Mouse (Mus musculus) liver, embryonic 12.5 days (tissue): ENCODE measurements around the gene Zfp354b. TPM values are rescaled to one million over a fixed set of nuclear protein-coding genes. Genes with fewer than 3 reads are reported as not detected.

Source experiments
- ATAC-seq: fragments of 200-750 bp; cut with Nextera tagmentation; 2 replicates; pipeline ENCODE4 v1.8.0; 2017; ENCODE audit warnings: moderate number of reproducible peaks, mild to moderate bottlenecking, moderate library complexity
- H3K27ac ChIP-seq: fragments of 300-500 bp; sonication (generic); 2 replicates; pipeline ENCODE4 v1.5.1; 2016; ENCODE audit warnings: mild to moderate bottlenecking
- H3K27me3 ChIP-seq: fragments of 300-500 bp; sonication (generic); replicated peaks from 2 replicates; pipeline ENCODE4 v1.6.1; 2016; ENCODE audit warnings: mild to moderate bottlenecking, moderate library complexity
- H3K36me3 ChIP-seq: fragments of 300-500 bp; sonication (generic); 2 replicates; pipeline ENCODE4 v1.6.1; 2016; ENCODE audit warnings: mild to moderate bottlenecking, moderate library complexity
- H3K4me1 ChIP-seq: fragments of 300-500 bp; sonication (generic); 2 replicates; pipeline ENCODE4 v1.6.1; 2016
- H3K4me2 ChIP-seq: fragments of 300-500 bp; sonication (generic); 2 replicates; pipeline ENCODE4 v1.6.1; 2016; ENCODE audit warnings: mild to moderate bottlenecking, moderate library complexity
- H3K4me3 ChIP-seq: fragments of 300-500 bp; sonication (generic); 2 replicates; pipeline ENCODE4 v1.5.1; 2016; ENCODE audit warnings: mild to moderate bottlenecking, moderate library complexity
- H3K9ac ChIP-seq: fragments of 300-500 bp; sonication (generic); 2 replicates; pipeline ENCODE4 v1.6.1; 2016; ENCODE audit warnings: mild to moderate bottlenecking, moderate library complexity
- H3K9me3 ChIP-seq: fragments of 300-500 bp; sonication (generic); replicated peaks from 2 replicates; pipeline ENCODE4 v1.6.1; 2016; ENCODE audit warnings: mild to moderate bottlenecking, moderate library complexity
- WGBS: fragments of 180-500 bp; shearing (Covaris S2); methylation state at CpG from one replicate; pipeline ENCODE4 v1.1.7; 2016; ENCODE audit not compliant: insufficient replicate concordance; 5-methylcytosine and 5-hydroxymethylcytosine counted together
- polyA plus RNA-seq: library from polyadenylated mRNA; unstranded; fragments of >200 nt; fragmentation: Nextera tagmentation; extraction: Ambion mirVana; gene quantifications from 2 replicates; pipeline ENCODE4 v1.2.1, GENCODE M21; 2016

The Zfp354b gene
- polyA plus RNA-seq, 1 experiment from 2014 or later: 0.39 TPM

DNA sequence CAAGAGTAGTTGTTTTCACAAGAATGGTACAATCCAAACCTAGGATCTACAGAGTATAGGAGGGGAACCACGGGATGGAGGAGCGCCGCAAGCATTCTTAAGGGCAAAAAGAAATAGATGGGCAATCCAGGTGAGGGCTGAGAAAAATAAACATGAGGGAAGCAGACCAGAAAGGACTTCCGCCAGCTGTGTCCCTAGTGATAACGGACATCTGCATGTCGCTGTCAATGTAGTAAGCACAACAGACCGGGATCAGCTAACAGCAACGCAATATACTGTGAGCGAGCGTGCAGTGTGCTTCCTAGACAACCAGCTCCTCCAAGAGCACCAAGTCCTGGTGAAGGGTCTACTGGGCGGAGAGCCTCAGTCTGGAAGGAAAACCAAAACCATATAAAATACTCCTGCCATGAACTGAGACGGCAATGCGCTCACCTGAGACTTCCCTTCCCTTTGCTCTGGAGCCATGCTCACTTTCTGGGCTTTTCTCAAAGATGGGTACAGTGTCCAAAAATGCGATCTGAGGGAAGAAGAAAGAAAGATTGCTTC, 891 bp downstream of the Zfp354b start:
- Histone ChIP-seq H3K4me2 (peak overlapping the region; percentile 87), H3K36me3 (no peaks in the 10 kb centered on the region), H3K9me3 (no peaks in the 10 kb centered on the region), H3K4me1 (peaks cover 12% of the 10 kb centered on the region), H3K27ac (no peak overlapping the region), H3K4me3 (peak overlapping the region; percentile 60), H3K9ac (peak overlapping the region; percentile 64), H3K27me3 (peaks cover 30% of the 10 kb centered on the region)
- 13% methylated on average over 14 of the region's 14 CpGs for WGBS
- no peak for ATAC-seq

DNA sequence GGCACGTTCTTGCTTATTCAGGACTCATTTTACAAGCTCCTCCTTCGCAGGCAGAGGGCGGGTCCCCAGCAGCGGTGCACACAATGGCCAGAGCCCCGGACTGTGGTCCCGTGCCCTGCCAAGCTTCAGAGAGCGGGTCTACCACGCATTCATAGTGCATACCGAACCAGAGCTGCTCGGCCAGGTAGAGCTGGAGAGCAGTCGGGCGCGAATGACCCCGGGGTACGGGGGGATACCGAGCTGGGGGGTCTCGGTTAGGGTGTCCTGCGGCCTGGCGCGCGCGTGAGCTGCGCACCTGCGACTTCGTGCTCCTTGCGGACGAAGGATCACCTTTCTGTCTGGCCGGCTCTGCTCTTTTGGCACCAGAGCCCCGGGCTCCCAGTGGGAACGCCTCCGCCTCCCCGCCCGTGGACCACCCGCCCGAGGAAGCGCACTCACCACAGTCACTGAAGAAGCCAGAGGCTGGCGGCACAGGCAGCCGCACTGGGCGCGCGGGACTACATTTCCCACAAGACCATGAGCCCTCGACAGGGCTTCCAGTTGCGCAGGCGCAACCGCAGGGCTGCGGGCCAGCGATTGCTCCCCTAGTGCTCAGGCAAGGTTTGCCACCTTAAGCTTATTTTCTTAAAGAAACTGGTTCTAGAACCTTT, 15.6 kb downstream of the Zfp354b start, which contains the start of gene Zfp2:
Gene Zfp2 (minus strand): TSS at position 495 of the 650 bp plus-strand sequence.
- Histone ChIP-seq H3K9ac (peak within 1 kb of the TSS; percentile 72), H3K4me1 (0 out of 2 replicates have a peak, but pooled peaks cover 7% of the 10 kb centered on the region), H3K27me3 (no peaks in the 10 kb centered on the region), H3K27ac (peak within 1 kb of the TSS; percentile 30; the same call in 1 of the 2 replicates), H3K9me3 (no peaks in the 10 kb centered on the region), H3K36me3 (peaks cover 14% of the 10 kb centered on the region), H3K4me3 (peak within 1 kb of the TSS; percentile 77), H3K4me2 (peak within 1 kb of the TSS; percentile 81)
- WGBS: under 1% methylated on average over 47 of the region's 47 CpGs
- ATAC-seq: peak; percentile 95

DNA sequence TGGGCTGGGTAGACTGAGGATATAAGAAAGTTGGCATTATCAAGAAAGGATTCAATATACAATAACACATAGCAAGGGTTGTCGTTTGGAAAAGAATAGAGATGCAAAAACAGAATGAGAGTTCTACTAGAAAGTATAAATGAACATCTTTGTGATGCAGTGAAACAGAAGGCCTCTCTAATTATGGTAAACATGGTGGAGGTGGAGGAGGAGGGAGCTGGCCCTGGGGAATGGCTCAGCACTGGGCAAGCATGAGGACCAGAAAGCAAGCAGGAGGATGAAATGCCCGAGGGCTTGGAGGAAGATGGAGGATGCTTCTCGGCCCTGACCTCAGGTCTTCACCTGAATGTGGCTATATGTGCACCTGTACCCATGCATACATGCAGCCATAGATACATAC, 17.0 kb downstream of the Zfp354b start:
- Histone ChIP-seq H3K9me3 (no peaks in the 10 kb centered on the region), H3K9ac (no peak overlapping the region), H3K4me1 (0 out of 2 replicates have a peak, but pooled peaks cover 7% of the 10 kb centered on the region), H3K4me2 (no peak overlapping the region), H3K4me3 (no peak overlapping the region), H3K27me3 (no peaks in the 10 kb centered on the region), H3K36me3 (peaks cover 26% of the 10 kb centered on the region), H3K27ac (no peak overlapping the region)
- WGBS: 78% methylated on average over 3 of the region's 3 CpGs
- no peak for ATAC-seq

- Histone ChIP-seq H3K27me3 (no peaks in the 10 kb centered on the region), H3K27ac (no peak overlapping the region), H3K4me2 (no peak overlapping the region), H3K36me3 (peaks cover 34% of the 10 kb centered on the region), H3K4me3 (no peak overlapping the region), H3K9me3 (no peaks in the 10 kb centered on the region), H3K9ac (no peak overlapping the region), H3K4me1 (0 out of 2 replicates have a peak, but pooled peaks cover 7% of the 10 kb centered on the region)
- ATAC-seq: no peak
- 80% methylated on average over 1 of the region's 1 CpGs for WGBS
These were observed 18.1 kb downstream of the Zfp354b start for GRCm38 (mm10) chr11:50913301-50913700.

GRCm38 (mm10) chr11:50908136-50908535, 23.3 kb downstream of the Zfp354b start:
- H3K9ac ChIP-seq: no peak overlapping the region
- H3K4me3 ChIP-seq: no peak overlapping the region
- H3K4me2 ChIP-seq: no peak overlapping the region
- ATAC-seq: no peak
- H3K9me3 ChIP-seq: peaks cover 11% of the 10 kb centered on the region
- no peaks in the 10 kb centered on the region for H3K4me1 ChIP-seq
- WGBS: 75% methylated on average over 5 of the region's 5 CpGs
- no peaks in the 10 kb centered on the region for H3K27me3 ChIP-seq
- no peak overlapping the region for H3K27ac ChIP-seq
- peaks cover 82% of the 10 kb centered on the region for H3K36me3 ChIP-seq

- WGBS: 35% methylated on average over 1 of the region's 1 CpGs
- Histone ChIP-seq H3K36me3 (peaks cover 27% of the 10 kb centered on the region), H3K27me3 (no peaks in the 10 kb centered on the region), H3K4me1 (no peaks in the 10 kb centered on the region), H3K9ac (no peak overlapping the region), H3K4me2 (no peak overlapping the region), H3K4me3 (no peak overlapping the region), H3K9me3 (peaks cover 47% of the 10 kb centered on the region), H3K27ac (no peak overlapping the region)
- no peak for ATAC-seq
These were observed 34.1 kb downstream of the Zfp354b start for GRCm38 (mm10) chr11:50897359-50897758.

GRCm38 (mm10) chr11:50892441-50892840, 39.0 kb downstream of the Zfp354b start:
- 43% methylated on average over 2 of the region's 2 CpGs for WGBS
- ATAC-seq: no peak

GRCm38 (mm10) chr11:50887390-50888128, 43.9 kb downstream of the Zfp354b start, which contains the start of gene Zfp454:
Gene Zfp454, minus strand, starts transcription at chr11:50887651.
- H3K4me2 ChIP-seq: peak within 1 kb of the TSS; percentile 54
- WGBS: 7% methylated on average over 26 of the region's 26 CpGs
- H3K4me1 ChIP-seq: no peaks in the 10 kb centered on the region
- 0 out of 2 replicates have a peak within 1 kb of the TSS, but pooled peaks have one; percentile 7 for H3K9ac ChIP-seq
- H3K9me3 ChIP-seq: no peaks in the 10 kb centered on the region
- peak within 1 kb of the TSS; percentile 41 for H3K4me3 ChIP-seq
- ATAC-seq: peak; percentile 55; the same call in 1 of the 2 replicates
- H3K27ac ChIP-seq: no peak within 1 kb of the TSS
- H3K36me3 ChIP-seq: no peaks in the 10 kb centered on the region
- no peaks in the 10 kb centered on the region for H3K27me3 ChIP-seq

More at GRCm38 (mm10) chr11:50892441-50892840, 39.0 kb downstream of the Zfp354b start:
- H3K27ac ChIP-seq: no peak overlapping the region
- H3K4me3 ChIP-seq: no peak overlapping the region
- no peaks in the 10 kb centered on the region for H3K4me1 ChIP-seq
- H3K36me3 ChIP-seq: no peaks in the 10 kb centered on the region
- H3K9ac ChIP-seq: no peak overlapping the region
- H3K4me2 ChIP-seq: no peak overlapping the region
- H3K9me3 ChIP-seq: 0 out of 2 replicates have a peak, but pooled peaks cover 6% of the 10 kb centered on the region
- no peaks in the 10 kb centered on the region for H3K27me3 ChIP-seq

- Histone ChIP-seq H3K27me3 (no peaks in the 10 kb centered on the region), H3K27ac (no peak overlapping the region), H3K4me1 (no peaks in the 10 kb centered on the region), H3K9ac (0 out of 2 replicates have a peak overlapping the region, but pooled peaks have one; percentile 7), H3K4me2 (peak overlapping the region; percentile 54), H3K9me3 (no peaks in the 10 kb centered on the region), H3K36me3 (no peaks in the 10 kb centered on the region), H3K4me3 (peak overlapping the region; percentile 41)
- ATAC-seq: no peak
- 21% methylated on average over 10 of the region's 10 CpGs for WGBS
These were observed 44.5 kb downstream of the Zfp354b start for GRCm38 (mm10) chr11:50886933-50887293.

GRCm38 (mm10) chr11:50886231-50886932, 45.1 kb downstream of the Zfp354b start:
- Histone ChIP-seq H3K36me3 (no peaks in the 10 kb centered on the region), H3K27me3 (no peaks in the 10 kb centered on the region), H3K4me2 (peak overlapping the region; percentile 54), H3K9me3 (no peaks in the 10 kb centered on the region), H3K27ac (no peak overlapping the region), H3K4me3 (peak overlapping the region; percentile 41; the same call in 1 of the 2 replicates), H3K9ac (0 out of 2 replicates have a peak overlapping the region, but pooled peaks have one; percentile 7), H3K4me1 (no peaks in the 10 kb centered on the region)
- no peak for ATAC-seq
- WGBS: 45% methylated on average over 8 of the region's 8 CpGs

DNA sequence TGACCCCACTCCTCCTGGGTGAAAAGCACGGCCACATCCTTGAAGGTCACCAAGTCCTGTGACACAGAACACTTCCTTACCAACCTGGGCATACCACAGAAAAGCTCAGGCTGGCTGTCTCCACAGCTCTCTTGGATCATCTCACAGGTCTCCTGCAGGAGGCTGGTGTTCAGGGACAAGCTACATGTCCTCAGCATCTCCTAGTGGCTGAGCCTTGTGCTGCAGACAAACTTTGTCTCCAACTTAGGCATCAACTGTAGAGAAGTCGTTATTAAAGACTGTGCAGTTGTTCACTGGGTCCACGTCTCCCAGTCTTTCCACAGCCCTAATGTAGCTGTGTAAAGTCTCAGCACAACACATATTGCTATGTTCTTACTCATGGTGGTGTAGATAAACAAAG, 47.7 kb downstream of the Zfp354b start:
- H3K9ac ChIP-seq: no peak overlapping the region
- WGBS: 51% methylated on average over 3 of the region's 3 CpGs
- no peaks in the 10 kb centered on the region for H3K9me3 ChIP-seq
- no peak for ATAC-seq
- H3K27me3 ChIP-seq: no peaks in the 10 kb centered on the region
- H3K4me1 ChIP-seq: no peaks in the 10 kb centered on the region
- no peak overlapping the region for H3K4me3 ChIP-seq
- no peaks in the 10 kb centered on the region for H3K36me3 ChIP-seq
- no peak overlapping the region for H3K27ac ChIP-seq
- H3K4me2 ChIP-seq: no peak overlapping the region
